Mouse (Mus musculus): ENCODE data around the gene Magi1.

DNA sequence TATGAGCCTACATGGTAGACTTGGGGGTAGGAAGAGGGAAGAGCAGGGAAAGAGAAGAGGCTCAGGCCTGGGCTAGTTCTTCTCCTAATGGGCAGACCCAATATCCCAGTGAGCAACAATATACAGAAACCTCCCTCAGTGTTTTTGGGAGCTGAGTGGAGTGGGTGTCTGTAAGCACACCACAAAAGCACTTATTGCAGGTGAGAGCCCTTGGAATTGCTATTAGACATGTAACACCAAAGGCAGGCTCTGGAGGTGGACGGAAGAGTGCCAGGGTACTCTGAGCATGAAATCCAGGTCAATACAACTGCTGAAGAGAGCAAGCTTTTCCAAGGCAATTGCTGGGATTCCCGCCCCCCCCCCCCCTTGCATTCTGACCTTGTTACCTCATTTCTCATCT, 388.0 kb downstream of the Magi1 start:
- no peak for TF ChIP-seq POLR2A (IDR thresholded peaks at IDR 0.05; ENCODE audit: insufficient read depth, low read depth, low read length)
- TF ChIP-seq CTCF (IDR thresholded peaks at IDR 0.05; ENCODE audit: insufficient read depth, low read depth, low read length) = no peak

Data from olfactory bulb, adult 2 months (tissue).